Mouse (Mus musculus): ENCODE measurements at regions not wholly inside any gene's neighbourhood (a gene's known extent, or its start where the extent isn't known, plus 50 kb on each side); places are given as distances from the start of the nearest gene placed in this dataset.

- TF ChIP-seq ZC3H11A (IDR thresholded peaks at IDR 0.05; ENCODE audit: low read depth, low read length): no peak
- TF ChIP-seq BHLHE40 (IDR thresholded peaks at IDR 0.05; ENCODE audit: borderline replicate concordance, low read depth, low read length): no peak
- TF ChIP-seq MAZ (IDR thresholded peaks at IDR 0.05; ENCODE audit: low read depth, low read length): no peak
- no peak for TF ChIP-seq NELFE (IDR thresholded peaks at IDR 0.05; ENCODE audit: low read depth, low read length)
- no peak for TF ChIP-seq HCFC1 (IDR thresholded peaks at IDR 0.05; ENCODE audit: low read depth, low read length)
- TF ChIP-seq POLR2A (IDR thresholded peaks at IDR 0.05; ENCODE audit: control insufficient read depth in 1 of 2, insufficient read depth in 1 of 2, low read depth in 1 of 2, low read length in 2 of 2, poor library complexity in 1 of 2): no peak
- no peak for TF ChIP-seq CTCF (IDR thresholded peaks at IDR 0.05 in 2 of 3, conservative IDR thresholded peaks at IDR 0.05 in 1 of 3; ENCODE audit: control insufficient read depth in 1 of 3, insufficient read depth in 1 of 3, low read depth in 2 of 3, low read length in 3 of 3, poor library complexity in 1 of 3, severe bottlenecking in 1 of 3)
- TF ChIP-seq SMC3 (IDR thresholded peaks at IDR 0.05; ENCODE audit: low read depth, low read length): no peak
- no peak for TF ChIP-seq TBP (IDR thresholded peaks at IDR 0.05; ENCODE audit: low read depth, low read length)
- no peak for TF ChIP-seq JUND (IDR thresholded peaks at IDR 0.05; ENCODE audit: low read depth, low read length)
- TF ChIP-seq ELF1 (IDR thresholded peaks at IDR 0.05; ENCODE audit: low read depth, low read length): no peak
- TF ChIP-seq EP300 (IDR thresholded peaks at IDR 0.05; ENCODE audit: low read depth in 1 of 2, low read length in 2 of 2): no peak
Measured at GRCm38 (mm10) chr2:28387926-28388325, 58.7 kb upstream of the Ppp1r26 start.
